Mouse (Mus musculus) midbrain, embryonic 14.5 days (tissue): ENCODE data around the gene Racgap1. TPM values are rescaled to one million over a fixed set of nuclear protein-coding genes. Genes with fewer than 3 reads are reported as not detected.
A peak's percentile ranks its signal among the peaks of the same experiment; 100 is the strongest.

Experiments
- ATAC-seq: fragments of 200-750 bp; cut with Nextera tagmentation; 2 replicates; pipeline ENCODE4 v1.8.0; 2017; ENCODE audit warnings: moderate number of reproducible peaks, moderate library complexity; ENCODE audit not compliant: low FRiP score, low TSS enrichment
- DNase-seq: peaks from one replicate; pipeline ENCODE4 v3.0.0-alpha.2; 2015
- H3K27ac ChIP-seq: fragments of 300-500 bp; sonication (generic); replicated peaks from 2 replicates; pipeline ENCODE4 v1.5.1; 2014; ENCODE audit warnings: mild to moderate bottlenecking, low read depth, low read length, moderate library complexity
- H3K27me3 ChIP-seq: fragments of 300-500 bp; sonication (generic); 2 replicates; pipeline ENCODE4 v1.6.1; 2014; ENCODE audit warnings: low read length, control low read depth, mixed read lengths; ENCODE audit not compliant: control insufficient read depth, insufficient read depth
- H3K36me3 ChIP-seq: fragments of 300-500 bp; sonication (generic); 2 replicates; pipeline ENCODE4 v1.6.1; 2014; ENCODE audit warnings: low read length, control low read depth; ENCODE audit not compliant: control insufficient read depth, insufficient read depth
- H3K4me1 ChIP-seq: fragments of 300-500 bp; sonication (generic); 2 replicates; pipeline ENCODE4 v1.6.1; 2014; ENCODE audit warnings: mild to moderate bottlenecking, antibody characterized with exemption, low read length, control low read depth; ENCODE audit not compliant: control insufficient read depth, insufficient read depth
- H3K4me2 ChIP-seq: fragments of 300-500 bp; sonication (generic); 2 replicates; pipeline ENCODE4 v1.6.1; 2014; ENCODE audit warnings: mild to moderate bottlenecking, low read length, moderate library complexity
- H3K4me3 ChIP-seq: fragments of 300-500 bp; sonication (generic); replicated peaks from 2 replicates; pipeline ENCODE4 v1.5.1; 2014; ENCODE audit warnings: low read depth, low read length
- H3K9ac ChIP-seq: fragments of 300-500 bp; sonication (generic); replicated peaks from 2 replicates; pipeline ENCODE4 v1.6.1; 2014; ENCODE audit warnings: mild to moderate bottlenecking, low read length, moderate library complexity
- H3K9me3 ChIP-seq: fragments of 300-500 bp; sonication (generic); 2 replicates; pipeline ENCODE4 v1.6.1; 2016; ENCODE audit warnings: low read length, control low read depth, mixed read lengths; ENCODE audit not compliant: control insufficient read depth
- WGBS: fragments of 180-500 bp; shearing (Covaris S2); extraction: QIAGEN DNeasy Blood & Tissue Kit; methylation state at CpG from one replicate; pipeline ENCODE4 v1.1.7; 2014; 5-methylcytosine and 5-hydroxymethylcytosine counted together
- polyA plus RNA-seq: library from polyadenylated mRNA; unstranded; fragments of >200 nt; fragmentation: Nextera tagmentation; extraction: Ambion mirVana; gene quantifications from 2 replicates; pipeline ENCODE4 v1.2.1, GENCODE M21; 2014

Gene Racgap1
- polyA plus RNA-seq, 1 experiment from 2014 or later: 64.0 TPM

GRCm38 (mm10) chr15:99684156-99684555 is 32.7 kb upstream of the Racgap1 start:
- H3K36me3 ChIP-seq: peaks cover 48% of the 10 kb centered on the region
- no peak overlapping the region for H3K9ac ChIP-seq
- WGBS: 94% methylated on average over 5 of the region's 5 CpGs
- no peaks in the 10 kb centered on the region for H3K27me3 ChIP-seq
- H3K4me3 ChIP-seq: no peak overlapping the region
- no peak overlapping the region for H3K4me2 ChIP-seq
- no peaks in the 10 kb centered on the region for H3K4me1 ChIP-seq
- ATAC-seq (no peak), DNase-seq (no peak)
- H3K27ac ChIP-seq: no peak overlapping the region
- H3K9me3 ChIP-seq: no peaks in the 10 kb centered on the region

- H3K9me3 ChIP-seq: no peaks in the 10 kb centered on the region
- 96% methylated on average over 7 of the region's 7 CpGs for WGBS
- no peak overlapping the region for H3K4me2 ChIP-seq
- DNase-seq (no peak), ATAC-seq (no peak)
- no peak overlapping the region for H3K27ac ChIP-seq
- H3K4me3 ChIP-seq: no peak overlapping the region
- peaks cover 48% of the 10 kb centered on the region for H3K36me3 ChIP-seq
- H3K9ac ChIP-seq: no peak overlapping the region
- 0 out of 2 replicates have a peak, but pooled peaks cover 5% of the 10 kb centered on the region for H3K4me1 ChIP-seq
- no peaks in the 10 kb centered on the region for H3K27me3 ChIP-seq
These were observed 31.4 kb upstream of the Racgap1 start for GRCm38 (mm10) chr15:99682880-99683279.

GRCm38 (mm10) chr15:99679008-99679407 is 27.6 kb upstream of the Racgap1 start:
- H3K9ac ChIP-seq: no peak overlapping the region

GRCm38 (mm10) chr15:99678063-99678800 is 26.8 kb upstream of the Racgap1 start:
- H3K9me3 ChIP-seq: no peaks in the 10 kb centered on the region
- no peak overlapping the region for H3K4me2 ChIP-seq
- H3K27me3 ChIP-seq: no peaks in the 10 kb centered on the region
- no peak overlapping the region for H3K9ac ChIP-seq
- H3K4me1 ChIP-seq: peaks cover 42% of the 10 kb centered on the region
- no peak for ATAC-seq
- no peak for DNase-seq
- H3K4me3 ChIP-seq: no peak overlapping the region
- no peak overlapping the region for H3K27ac ChIP-seq
- 15% methylated on average over 13 of the region's 13 CpGs for WGBS
- H3K36me3 ChIP-seq: peaks cover 23% of the 10 kb centered on the region

More at GRCm38 (mm10) chr15:99679008-99679407, 27.6 kb upstream of the Racgap1 start:
- no peak overlapping the region for H3K4me3 ChIP-seq
- DNase-seq: no peak
- peak overlapping the region; percentile 6; the same call in 1 of the 2 replicates for H3K4me2 ChIP-seq
- H3K4me1 ChIP-seq: peaks cover 34% of the 10 kb centered on the region
- no peak for ATAC-seq
- peaks cover 23% of the 10 kb centered on the region for H3K36me3 ChIP-seq
- 71% methylated on average over 7 of the region's 7 CpGs for WGBS
- no peak overlapping the region for H3K27ac ChIP-seq
- no peaks in the 10 kb centered on the region for H3K27me3 ChIP-seq
- H3K9me3 ChIP-seq: no peaks in the 10 kb centered on the region

- H3K36me3 ChIP-seq: peaks cover 17% of the 10 kb centered on the region; the same call in 1 of the 2 replicates
- peak; percentile 80 for ATAC-seq
- H3K27me3 ChIP-seq: no peaks in the 10 kb centered on the region
- peak; percentile 67 for DNase-seq
- peak overlapping the region; percentile 19 for H3K4me3 ChIP-seq
- peaks cover 52% of the 10 kb centered on the region for H3K4me1 ChIP-seq
- H3K9ac ChIP-seq: peak overlapping the region; percentile 39; the same call in 1 of the 2 replicates
- no peaks in the 10 kb centered on the region for H3K9me3 ChIP-seq
- WGBS: 5% methylated on average over 8 of the region's 8 CpGs
- peak overlapping the region; percentile 46 for H3K4me2 ChIP-seq
- peak overlapping the region; percentile 80 for H3K27ac ChIP-seq
These were observed 25.6 kb upstream of the Racgap1 start for GRCm38 (mm10) chr15:99677089-99677488.

GRCm38 (mm10) chr15:99674866-99675265 is 23.4 kb upstream of the Racgap1 start:
- Histone ChIP-seq H3K27me3 (no peaks in the 10 kb centered on the region), H3K27ac (no peak overlapping the region), H3K4me1 (peaks cover 62% of the 10 kb centered on the region), H3K4me3 (no peak overlapping the region; the same call in 1 of the 2 replicates), H3K9ac (no peak overlapping the region), H3K9me3 (no peaks in the 10 kb centered on the region), H3K4me2 (peak overlapping the region; percentile 82), H3K36me3 (peaks cover 18% of the 10 kb centered on the region; the same call in 1 of the 2 replicates)
- DNase-seq: no peak
- WGBS: 88% methylated on average over 3 of the region's 3 CpGs
- ATAC-seq: no peak

DNA sequence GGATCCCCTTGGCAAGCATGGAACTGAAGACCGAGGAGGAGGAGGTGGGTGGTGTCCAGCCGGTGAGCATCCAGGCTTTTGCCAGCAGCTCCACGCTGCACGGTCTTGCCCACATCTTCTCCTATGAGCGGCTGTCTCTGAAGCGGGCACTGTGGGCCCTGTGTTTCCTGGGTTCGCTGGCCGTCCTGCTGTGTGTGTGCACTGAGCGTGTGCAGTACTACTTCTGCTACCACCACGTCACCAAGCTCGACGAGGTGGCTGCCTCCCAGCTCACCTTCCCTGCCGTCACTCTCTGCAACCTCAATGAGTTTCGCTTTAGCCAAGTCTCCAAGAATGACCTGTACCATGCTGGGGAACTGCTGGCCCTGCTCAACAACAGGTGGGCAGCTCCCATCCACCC is 20.3 kb upstream of the Racgap1 start:
- Histone ChIP-seq H3K4me1 (peaks cover 56% of the 10 kb centered on the region), H3K27ac (0 out of 2 replicates have a peak overlapping the region, but pooled peaks have one; percentile 49)
- no peak for ATAC-seq

DNA sequence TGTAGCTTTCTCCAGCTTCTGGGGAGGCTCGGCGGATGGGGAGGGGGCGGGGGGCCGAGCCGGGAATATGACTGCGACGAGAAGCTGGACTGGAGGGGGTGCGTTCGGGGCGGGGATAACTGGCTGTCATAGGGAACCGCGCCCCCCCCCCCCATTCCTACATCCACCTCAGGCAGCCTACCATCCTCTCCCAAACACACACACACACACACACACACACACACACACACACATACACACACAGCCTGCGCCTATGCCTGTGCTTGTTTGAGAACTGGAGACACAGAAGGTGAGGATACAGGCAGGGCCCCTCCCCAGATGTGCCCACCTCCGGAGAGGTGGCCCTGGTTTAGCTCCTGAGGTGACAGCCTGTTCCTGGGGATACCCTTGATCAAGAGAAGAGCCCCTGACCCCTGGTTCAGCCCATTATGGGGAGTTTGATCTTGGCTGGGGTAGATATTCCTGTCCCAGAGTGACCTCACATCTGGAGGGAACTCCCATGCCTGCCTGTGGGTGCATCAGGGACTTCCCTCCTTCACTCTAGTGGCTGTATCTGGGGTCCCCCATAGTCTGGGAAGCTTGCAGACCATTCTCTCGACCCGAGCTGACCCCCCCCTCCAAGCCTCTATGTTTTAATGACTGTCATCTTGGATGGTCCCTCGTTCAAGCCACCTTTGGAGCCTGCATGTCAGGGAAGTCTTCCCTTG is 19.7 kb upstream of the Racgap1 start:
- peak; percentile 25 for ATAC-seq
- Histone ChIP-seq H3K27ac (peak overlapping the region; percentile 92), H3K4me2 (peak overlapping the region; percentile 82), H3K9me3 (no peaks in the 10 kb centered on the region), H3K4me1 (peaks cover 55% of the 10 kb centered on the region), H3K36me3 (peaks cover 18% of the 10 kb centered on the region; the same call in 1 of the 2 replicates), H3K27me3 (no peaks in the 10 kb centered on the region), H3K4me3 (peak overlapping the region; percentile 83), H3K9ac (peak overlapping the region; percentile 92)
- DNase-seq: no peak
- WGBS: 7% methylated on average over 16 of the region's 17 CpGs

More for the DNA sequence above, 20.3 kb upstream of the Racgap1 start:
- Histone ChIP-seq H3K4me2 (peak overlapping the region; percentile 82), H3K27me3 (no peaks in the 10 kb centered on the region), H3K36me3 (peaks cover 18% of the 10 kb centered on the region; the same call in 1 of the 2 replicates), H3K4me3 (peak overlapping the region; percentile 83), H3K9me3 (no peaks in the 10 kb centered on the region), H3K9ac (peak overlapping the region; percentile 92; the same call in 1 of the 2 replicates)
- 74% methylated on average over 14 of the region's 14 CpGs for WGBS
- no peak for DNase-seq
